Mouse (Mus musculus) cerebellum, adult 9-10 months (tissue): Measurements from ENCODE around the gene Fadd.
A peak's percentile ranks its signal among the peaks of the same experiment; 100 is the strongest.

Source experiments
- DNase-seq: peaks from one replicate; pipeline ENCODE4 v3.0.0; 2022

Gene Fadd

DNA sequence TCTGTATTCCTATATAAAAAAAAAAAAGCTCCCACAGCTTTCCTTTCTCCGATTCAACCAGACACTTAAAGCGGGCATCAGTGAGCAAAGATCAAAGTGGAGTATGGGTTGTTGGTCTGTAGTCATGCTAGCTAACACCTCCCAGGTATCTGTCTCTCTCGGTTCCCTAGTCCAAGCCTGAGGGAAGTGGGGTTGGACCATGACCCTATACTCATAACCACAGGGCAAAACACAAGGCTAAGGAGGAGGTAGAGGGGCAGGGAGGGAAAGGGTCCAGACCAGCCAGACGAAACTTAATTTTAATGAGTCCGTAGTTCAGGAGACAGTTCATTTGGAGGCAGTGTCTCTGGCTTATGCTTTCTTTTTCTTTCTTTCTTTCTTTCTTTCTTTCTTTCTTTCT, 10.0 kb downstream of the Fadd start:
- no peak for DNase-seq

DNA sequence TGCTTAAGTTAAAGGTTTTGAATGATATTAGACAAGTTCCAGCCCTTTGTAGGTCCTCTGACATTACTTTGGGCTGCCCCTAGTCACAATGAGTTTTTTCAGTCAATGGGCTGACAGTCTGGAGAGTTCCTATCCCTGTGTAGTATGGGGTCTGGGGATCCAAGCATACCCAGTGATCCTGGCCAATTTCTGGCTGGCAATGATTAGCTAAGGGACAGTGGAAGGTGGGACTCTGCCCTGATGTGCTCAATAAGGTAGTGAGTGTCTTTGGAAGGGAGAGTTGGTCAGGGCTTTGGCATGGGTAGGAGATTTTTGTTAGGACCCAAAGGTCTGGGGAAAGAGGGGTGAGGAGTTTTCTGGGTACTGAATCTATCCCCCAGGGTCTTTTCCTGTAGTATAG, 10.7 kb downstream of the Fadd start:
- DNase-seq = no peak

DNA sequence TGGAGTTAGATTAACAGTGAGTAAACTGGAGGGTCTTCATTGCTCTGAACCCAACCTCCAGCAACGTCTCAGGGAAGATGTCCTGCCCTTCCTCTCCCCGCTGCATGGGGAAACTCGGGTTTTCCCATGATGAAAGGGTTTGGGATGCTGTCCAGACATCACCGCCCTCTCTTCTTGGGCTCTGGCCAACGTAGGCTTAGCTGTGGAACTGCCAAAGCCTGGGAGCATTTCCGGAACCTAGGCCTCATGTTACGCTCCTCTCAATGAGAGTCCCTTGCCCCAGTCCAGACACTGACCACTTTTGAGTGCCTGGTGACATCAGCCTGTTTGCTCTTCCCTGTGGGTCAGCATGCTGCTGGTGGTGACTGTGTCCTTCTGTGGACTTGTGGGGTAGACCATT, 12.8 kb downstream of the Fadd start:
- no peak for DNase-seq

DNA sequence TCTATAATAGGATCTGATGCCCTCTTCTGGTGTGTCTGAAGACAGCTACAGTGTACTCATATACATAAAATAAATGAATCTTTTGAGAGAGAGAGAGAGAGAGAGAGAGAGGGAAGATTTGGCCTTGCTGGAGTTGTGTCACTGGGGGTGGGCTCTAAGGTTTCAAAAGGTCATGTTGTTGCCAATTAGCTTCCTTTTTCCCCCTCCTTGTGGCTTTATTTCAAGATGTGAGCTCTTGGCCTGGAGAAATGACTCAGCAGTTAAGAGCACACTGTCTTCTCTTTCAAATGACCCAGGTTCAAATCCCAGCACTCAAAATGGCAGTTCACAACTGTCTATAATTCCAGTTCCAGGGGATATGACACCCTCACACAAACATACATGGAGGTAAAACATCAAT, 14.2 kb downstream of the Fadd start:
- DNase-seq = no peak

DNA sequence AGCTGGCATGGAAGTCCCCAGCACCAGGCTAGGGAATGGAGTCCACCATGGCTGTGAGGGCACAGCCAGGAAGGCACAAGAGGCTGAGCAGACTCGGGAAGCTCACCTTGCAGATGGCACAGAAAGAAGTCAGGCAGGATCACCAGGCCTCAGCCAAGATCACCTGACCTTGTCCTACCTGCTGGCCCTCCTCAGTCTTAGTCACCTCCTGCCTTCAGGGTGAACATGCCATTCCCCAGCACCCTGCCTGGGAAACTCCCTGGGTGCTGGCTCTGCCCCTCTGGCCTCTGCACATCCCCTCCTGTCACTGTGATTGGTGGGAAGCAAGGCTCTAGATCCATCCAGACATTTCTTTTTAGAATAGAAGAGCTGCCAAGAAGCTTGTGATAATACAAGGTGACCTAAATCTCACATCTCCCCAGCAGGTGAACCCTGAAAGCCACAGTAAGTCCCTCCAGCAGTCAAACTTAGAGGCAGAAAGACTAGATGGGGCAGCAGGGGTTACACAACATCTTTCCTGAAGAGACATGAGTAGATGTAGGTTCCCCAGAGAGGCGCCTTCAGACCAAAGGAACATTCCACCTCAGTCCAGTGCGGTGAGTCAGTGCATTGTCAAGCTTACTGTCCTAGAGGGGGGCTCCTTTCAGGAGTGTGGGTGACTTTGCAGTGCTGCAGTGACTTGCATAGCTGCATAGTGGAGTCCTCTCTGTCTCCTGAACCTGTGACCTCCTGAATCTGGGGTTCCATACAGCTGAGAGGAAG, 15.2 kb downstream of the Fadd start:
- no peak for DNase-seq

DNA sequence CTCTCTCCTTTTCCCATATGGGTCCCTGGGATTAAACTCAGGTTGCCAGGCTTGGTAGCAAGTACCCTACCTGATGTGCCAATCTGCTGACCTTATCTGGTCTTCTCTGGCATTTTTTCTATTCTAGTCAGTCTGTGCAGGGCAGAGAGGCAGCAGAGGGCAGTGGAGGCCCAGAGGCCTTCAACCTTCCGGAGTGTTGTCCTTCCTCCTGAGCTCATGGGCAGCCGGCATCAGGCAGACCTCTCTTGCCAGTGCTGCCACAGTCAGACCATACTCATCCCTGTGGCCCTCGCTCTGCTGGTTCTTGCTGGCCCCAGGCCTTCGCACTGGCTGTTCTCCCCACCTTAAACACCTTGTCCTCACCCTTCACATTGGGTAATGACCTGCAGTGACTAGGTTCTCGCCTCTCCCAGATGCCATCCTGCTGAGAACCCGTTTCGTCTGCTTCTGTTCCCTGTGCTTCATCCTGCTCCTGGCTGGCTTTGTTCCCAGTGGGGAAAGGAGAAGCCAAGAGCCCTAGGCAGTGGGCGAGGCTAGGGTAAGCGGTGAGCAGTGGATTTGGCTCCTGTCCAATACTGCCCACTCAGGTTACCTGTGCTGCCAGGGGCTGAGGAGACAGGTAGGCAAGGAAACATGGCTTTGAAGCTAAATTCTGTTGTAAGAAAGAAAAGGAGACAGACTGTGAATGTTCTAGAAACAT, 18.7 kb downstream of the Fadd start:
- DNase-seq = peak; percentile 31

DNA sequence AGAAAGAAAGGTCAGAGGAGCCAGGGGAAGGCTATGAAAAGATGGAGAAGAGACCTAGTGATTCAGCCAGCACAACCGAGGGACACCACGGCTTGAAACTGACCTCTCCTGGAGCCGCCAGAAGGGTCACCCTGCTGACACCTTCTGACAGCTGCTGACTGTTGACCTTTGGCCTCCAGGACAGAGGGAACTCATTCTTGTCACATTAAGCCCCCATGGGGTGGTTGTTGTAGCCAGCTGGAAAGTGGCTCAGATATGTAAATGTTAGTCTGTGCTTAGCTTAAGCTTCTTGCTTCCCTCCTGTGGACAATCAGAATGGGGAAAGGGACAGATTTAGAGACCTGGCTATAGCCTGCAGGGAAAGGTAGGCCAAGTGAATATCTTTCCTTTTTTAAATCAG, 20.2 kb downstream of the Fadd start:
- DNase-seq = no peak

DNA sequence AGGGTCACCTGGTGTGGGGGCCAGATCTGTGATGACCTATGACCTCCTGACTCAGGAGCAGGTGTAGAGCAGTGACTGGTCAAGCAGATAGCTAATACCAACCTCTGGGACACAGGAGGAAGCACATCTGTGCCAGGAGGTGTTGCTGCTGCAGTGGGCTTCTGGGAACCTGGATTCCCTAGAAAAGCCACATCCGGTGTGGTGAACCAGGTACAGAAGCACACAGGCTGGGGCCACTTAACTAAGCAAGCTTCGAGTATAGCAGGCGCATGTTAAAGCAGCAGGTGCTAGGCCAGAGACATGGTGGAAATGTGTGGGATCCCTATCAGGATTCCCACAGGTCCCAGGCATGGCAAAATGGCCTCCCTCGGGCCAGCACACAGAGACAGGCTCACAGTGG, 21.7 kb downstream of the Fadd start:
- DNase-seq = no peak

DNA sequence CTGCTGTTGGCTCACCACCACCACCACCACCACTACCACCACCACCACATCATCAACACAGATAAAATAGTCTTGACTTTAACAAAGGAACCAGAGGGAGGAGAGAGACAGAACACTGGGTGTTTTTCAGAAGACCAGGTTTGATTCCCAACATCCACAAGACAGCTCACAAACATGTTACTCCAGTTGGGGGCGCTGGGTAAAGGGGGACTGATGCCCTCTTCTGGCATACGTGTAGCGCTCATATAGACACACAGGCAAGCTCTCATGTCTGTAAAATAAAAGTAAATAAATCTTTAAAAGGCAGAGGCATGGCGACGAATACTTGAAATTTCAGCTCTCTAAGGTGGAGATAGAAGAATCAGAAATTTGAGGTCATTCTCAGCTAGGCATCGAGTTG, 23.7 kb downstream of the Fadd start:
- DNase-seq = no peak

DNA sequence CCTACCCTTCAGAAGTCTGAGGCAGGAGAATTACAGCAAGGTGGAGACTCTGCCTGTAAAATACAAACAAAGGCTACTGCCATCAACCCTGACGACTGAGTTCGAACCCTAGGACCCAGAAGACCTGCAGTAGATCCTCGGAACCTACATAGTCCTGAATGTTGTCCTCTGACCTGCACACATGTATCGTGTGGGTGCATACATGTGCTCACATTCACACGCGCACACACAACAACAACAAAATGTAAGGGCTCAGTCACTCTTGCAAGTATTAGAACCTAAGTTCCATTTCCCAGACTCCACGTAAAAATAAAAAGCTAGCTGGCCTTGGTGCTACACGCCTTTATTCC, 28.2 kb downstream of the Fadd start:
- DNase-seq = no peak

DNA sequence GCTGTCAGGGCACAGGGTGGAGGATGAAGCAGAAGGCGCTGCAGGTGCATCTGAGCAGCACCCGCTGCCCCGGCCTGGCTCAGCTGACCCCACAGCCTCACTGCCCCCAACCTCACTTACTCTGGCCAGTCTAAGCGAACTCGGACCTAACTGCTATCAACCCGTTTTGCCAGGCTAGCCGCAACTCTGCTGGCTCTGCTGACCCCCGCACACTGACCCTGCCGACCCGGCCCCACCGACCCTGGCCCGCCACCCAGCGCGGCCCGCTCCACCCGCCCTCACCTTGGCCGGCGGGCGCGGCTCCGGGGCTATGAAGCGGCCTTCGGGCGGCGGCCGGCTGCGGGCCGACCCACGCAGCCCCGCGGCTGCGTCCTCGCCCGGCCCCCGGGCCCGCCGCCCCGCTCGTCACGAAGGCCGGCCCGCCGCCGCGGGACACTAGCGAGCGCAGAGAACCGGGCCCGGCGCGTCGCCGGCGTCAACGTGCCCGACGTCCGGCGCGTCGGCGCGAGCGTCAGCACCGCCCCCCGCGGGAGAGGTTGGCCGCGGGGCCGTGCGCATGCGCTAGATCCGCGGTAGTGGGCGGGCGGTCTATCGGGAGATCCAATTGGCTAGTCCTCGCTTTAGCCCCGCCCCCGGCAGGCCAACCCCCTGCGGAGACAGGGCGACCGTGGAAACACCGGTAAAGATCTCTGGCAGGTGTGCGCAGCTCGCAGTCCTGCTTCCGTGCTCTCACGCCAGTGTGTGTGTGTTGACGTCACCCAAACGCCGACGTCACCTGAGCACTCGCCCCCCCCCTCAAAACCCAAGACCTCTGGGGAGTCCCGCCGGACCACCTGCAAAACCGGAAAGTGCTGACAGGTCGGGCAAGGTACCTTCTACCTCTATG, 28.8 kb downstream of the Fadd start, which contains the start of gene Ppfia1:
Ppfia1 (minus strand) TSS at position 493 of the 886 bp plus-strand sequence.
- peak; percentile 99 for DNase-seq

DNA sequence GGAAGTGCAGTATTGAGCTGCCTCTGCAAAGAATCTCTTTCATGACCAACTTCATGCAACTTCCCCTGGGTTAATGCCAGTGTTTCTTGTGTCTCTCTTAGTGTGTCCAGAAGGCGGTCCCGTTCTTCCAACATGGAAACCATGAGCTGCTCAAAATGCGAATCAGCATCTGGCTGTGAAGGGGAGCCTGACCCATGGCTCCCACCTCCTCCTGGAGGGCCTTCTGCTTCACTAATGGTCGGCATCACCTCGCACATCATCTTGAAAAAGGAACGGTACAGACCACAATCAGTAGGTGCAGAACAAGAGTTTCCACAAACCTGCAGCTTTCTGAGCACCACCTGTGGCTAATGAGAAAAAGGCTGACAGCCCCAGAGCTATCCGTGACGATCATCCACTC, 30.0 kb downstream of the Fadd start:
- DNase-seq = peak; percentile 65

DNA sequence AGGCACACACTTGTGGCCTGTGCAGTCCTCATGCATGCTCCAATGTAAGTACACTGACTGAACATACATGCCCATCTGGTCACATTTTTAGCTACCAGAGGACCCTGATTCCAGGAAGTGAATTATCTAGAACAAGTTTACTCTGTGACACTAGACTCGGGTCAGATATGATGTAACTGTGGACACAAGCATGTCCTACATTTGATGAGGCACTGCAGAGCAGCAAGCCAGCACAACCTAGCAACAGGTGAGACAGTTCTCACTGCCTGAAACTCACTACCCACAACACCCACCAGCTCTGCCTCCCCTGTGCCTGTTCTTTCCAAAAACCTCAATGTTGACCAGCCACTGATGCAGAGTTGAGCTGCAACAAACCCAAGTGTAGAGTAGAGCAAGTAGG, 31.5 kb downstream of the Fadd start:
- DNase-seq = peak; percentile 55

DNA sequence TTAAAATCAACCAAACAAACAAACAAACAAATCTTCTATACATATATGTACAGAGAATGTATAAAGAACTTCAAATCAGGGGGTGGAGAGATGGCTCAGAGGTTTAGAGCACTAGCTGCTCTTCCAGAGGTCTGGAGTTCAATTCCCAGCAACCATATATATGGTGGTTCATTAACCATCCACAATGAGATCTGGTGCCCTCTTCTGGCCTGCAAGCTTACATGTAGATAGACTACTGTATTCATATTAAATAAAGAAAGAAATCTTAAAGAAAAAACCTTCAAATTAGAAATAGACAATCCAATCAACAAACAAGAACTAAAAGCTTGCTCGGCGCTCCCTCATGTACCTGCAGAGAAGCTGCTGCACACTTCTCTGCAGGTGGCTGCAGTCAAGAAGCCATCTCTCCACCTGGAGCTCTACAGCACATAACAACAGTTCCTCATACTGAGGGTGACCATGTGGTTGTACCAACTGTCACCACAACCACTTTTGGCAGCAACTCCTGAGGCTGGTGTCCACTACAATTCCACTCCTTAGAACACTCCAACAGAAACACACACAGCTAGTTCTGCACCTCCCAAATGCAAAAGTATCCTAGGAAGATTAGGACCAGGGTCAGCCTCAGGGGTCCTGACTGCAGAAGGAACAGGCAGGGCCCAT, 32.2 kb downstream of the Fadd start:
- peak; percentile 96 for DNase-seq

DNA sequence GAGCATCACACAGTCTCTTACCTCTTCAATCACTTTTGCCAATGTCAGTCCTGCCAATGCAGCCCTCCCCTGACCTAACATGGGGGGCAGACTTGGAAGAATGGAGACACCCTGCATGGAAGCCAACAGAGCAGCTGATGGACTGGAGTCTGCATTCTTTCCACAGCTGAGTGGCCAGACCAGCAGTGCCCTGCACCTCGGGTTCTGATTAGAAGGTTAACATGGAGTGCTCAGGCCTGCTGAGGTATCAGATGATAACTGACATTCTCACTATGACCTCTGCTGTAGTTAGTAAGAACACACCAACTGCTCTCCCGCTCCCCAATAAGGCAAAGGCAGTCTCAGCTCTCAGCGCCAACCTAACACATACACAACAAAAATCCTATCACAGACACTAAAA, 37.0 kb downstream of the Fadd start:
- DNase-seq = peak; percentile 51

DNA sequence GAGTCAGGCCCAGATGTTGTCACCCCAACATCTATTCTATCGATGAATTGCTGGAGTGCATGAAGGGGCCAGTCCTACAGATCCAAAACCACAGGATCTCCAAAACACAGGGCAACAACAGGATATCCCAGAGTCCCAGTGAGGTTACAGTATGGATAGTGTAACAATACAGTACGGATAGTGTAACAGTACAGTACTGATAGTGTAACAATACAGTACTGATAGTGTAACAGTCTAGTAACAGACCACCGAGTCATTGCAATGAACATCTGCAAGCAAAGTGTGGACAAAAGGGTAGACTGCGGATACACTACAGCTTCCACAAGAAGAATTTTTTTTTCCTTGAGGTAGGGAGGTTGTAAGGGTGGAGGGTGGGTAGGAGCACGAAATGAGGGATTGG, 40.9 kb downstream of the Fadd start:
- DNase-seq = no peak

DNA sequence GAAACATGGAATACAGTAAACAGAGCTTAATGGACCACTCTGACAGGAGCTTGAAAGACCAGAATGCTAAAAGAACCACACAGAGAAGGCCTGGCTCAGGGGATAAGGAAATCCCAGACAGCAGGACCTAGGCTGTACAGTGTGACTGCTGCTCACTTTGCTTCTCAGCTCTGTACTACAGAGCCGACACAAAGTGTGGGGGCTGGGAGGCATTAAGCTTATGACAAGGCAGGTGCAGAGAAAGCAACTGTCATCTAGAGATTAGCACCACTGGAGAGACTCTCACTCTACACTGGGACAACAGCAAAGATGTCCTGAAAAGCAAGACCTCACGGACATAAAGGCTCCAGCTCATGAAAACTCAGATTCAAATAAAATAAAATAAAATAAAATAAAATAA, 43.1 kb downstream of the Fadd start:
- DNase-seq = no peak

DNA sequence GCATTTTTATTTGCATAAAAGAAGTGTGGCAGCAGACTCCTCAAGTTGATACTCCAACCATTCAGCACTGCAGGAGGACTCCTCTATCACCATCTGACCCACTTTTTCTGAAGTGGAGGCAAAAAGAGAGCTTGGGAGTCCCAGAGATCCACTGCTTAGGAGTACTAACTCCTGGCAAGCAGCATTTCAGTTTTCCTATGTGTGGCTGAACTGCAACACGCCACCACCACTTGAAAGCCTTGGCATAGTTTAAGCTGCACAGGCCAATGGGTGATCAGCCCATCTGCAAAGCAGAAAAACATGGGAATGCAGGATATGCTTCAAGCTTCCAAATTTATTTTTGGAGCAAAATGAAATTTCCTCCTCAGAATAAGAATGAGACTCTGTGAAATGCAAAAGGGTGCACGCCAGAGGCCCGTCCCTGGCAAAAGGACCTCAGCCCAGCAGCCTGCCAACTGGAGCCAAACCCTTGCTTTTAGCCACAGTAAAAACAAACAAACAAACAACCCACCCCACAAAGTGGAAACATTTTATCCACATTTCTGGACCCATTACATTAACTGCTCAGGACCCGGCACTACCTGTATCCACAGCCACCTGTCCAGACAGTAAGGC, 44.1 kb downstream of the Fadd start:
- no peak for DNase-seq

DNA sequence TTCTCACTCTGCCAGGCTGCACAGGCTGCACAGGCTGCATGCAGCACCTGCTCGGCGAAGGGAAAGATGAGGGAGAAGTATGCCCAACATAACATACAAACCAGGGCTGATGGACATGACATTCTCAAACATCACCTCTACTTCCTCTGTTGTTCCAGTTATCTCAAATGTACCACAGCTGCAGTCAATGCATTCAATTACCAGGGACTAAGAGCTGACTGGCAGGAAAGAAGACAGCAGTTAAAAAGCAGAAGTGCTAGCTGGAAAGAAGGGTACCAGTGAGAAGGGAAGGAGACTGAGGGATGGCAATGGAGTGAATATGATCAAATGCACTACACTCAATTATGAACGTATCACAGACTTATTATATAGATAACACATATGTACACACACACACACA, 45.9 kb downstream of the Fadd start:
- no peak for DNase-seq

DNA sequence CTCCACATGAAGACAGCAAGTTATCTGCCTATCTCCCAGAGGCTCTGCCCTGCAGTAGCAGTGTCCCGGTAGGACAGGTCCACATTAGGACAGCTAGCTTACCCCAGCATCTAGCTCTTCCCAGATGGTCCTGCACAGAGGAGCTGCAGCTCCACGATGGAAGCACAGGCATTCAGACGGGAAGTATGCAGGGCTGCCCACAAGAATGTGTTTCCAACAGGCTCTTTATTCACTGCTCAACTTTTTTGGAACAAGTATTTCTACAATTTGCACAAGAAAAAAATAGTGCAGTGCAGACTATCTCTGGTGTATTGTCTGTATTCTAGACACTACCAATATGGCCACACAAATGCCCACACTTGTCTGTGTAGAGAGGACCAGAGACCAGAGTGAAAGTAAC, 47.5 kb downstream of the Fadd start:
- no peak for DNase-seq

DNA sequence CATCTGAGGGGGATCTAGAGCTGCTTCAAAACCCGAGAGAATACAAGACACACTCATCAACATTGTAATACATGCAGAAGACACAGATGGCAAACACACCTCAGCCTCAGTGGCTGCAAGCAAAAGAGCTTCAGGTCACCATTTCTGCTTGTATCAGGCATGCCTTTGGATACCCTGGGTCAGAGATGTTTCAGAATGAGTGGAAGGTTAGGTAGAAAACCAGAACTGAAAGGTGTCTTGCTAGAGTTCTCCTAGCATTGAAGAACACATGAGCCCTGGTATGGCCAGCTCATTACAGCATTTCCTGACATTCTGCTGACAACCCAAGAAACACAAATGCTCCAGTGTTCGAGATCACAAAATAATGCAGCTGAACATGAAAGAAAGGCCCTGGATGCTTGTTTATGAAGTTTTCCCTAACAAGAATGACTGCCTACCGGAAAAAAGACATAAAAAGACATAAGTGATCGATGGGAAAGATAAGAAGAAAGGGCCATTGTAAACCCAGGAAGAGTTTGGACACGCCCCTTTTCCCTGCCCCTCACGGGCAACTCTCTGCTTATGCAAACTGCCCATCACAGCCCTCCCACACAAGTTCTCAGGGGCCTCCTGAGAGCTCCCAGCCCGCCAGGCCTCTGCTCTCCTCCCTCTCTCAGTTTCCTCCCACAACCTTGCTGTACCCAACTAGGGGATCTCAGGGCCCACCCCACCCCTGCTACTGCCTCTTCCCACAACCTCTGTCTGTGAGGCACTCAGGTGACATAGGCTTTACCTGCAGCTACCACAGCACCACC, 50.5 kb downstream of the Fadd start:
- DNase-seq = no peak

DNA sequence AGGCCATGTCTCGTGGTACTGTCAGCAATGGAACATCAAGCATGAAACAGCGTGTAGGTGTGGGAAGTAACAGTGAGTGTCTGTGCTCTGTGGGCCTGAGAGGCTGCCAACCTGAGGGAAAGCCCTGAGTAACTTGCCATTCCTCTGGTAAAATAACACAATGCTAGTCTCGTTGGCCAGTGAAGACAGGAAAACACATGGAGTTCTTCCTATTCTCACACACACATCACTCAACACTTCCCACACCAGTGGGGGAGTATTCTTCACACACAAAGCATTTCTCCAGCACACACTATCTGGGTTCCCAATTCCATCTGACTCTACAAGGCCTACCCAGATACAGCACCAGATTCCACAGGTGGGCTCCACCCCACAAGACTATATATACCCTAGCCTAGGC, 52.4 kb downstream of the Fadd start:
- no peak for DNase-seq
